Mouse (Mus musculus): Measurements from ENCODE around the gene Nol12. TPM values are rescaled to one million over a fixed set of nuclear protein-coding genes. Genes with fewer than 3 reads are reported as not detected.
A peak's percentile ranks its signal among the peaks of the same experiment; 100 is the strongest.

Nol12 gene
- polyA plus RNA-seq, 1 experiment: 11.7 TPM

DNA sequence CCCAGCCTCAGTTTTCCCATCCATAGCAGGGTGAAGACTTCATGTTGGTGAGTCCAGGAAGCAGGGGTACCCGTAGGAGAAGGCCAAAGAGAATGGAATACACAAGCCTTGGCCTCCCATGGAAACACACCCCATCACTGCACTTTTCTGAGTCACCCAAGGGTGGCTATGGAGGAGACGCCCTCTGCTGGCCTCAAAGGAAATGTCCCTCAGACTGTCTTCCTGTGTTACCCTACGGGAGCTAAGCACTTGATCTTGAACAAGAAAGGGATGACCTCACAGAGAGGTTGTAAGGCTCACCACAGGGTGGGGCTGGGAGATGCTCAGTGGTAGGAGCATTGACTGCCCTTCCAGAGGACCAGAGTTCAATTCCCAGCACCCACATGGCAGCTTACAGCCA, 3.2 kb upstream of the Nol12 start:
- H3K36me3 ChIP-seq (ENCODE audit: control insufficient read depth, insufficient read depth, low read length): no peaks in the 10 kb centered on the region
- H3K4me3 ChIP-seq (ENCODE audit: low read depth, low read length): no peak overlapping the region
- peak; percentile 77; the same call in 1 of the 2 replicates for TF ChIP-seq CTCF (IDR thresholded peaks at IDR 0.05; ENCODE audit: extremely low read depth, insufficient read length, insufficient replicate concordance, low read depth, low read length)
- no peak for TF ChIP-seq POLR2A (IDR thresholded peaks at IDR 0.05; ENCODE audit: low read depth, low read length)
- no peak overlapping the region for H3K27ac ChIP-seq (ENCODE audit: insufficient read depth, low read depth, low read length)
- peaks cover 5% of the 10 kb centered on the region; the same call in 1 of the 2 replicates for H3K4me1 ChIP-seq (ENCODE audit: control insufficient read depth, insufficient read depth, insufficient read length, low read length)
- H3K27me3 ChIP-seq (ENCODE audit: control insufficient read depth, insufficient read depth, low read length): no peaks in the 10 kb centered on the region
- under 1% methylated on average over 3 of the region's 3 CpGs for WGBS

GRCm38 (mm10) chr15:78936403-78936802, 1.7 kb downstream of the Nol12 start:
- Histone ChIP-seq H3K4me3 (ENCODE audit: low read depth, low read length) (no peak overlapping the region), H3K36me3 (ENCODE audit: control insufficient read depth, insufficient read depth, low read length) (peaks cover 22% of the 10 kb centered on the region), H3K27me3 (ENCODE audit: control insufficient read depth, insufficient read depth, low read length) (no peaks in the 10 kb centered on the region), H3K27ac (ENCODE audit: insufficient read depth, low read depth, low read length) (no peak overlapping the region), H3K4me1 (ENCODE audit: control insufficient read depth, insufficient read depth, insufficient read length, low read length) (peaks cover 2% of the 10 kb centered on the region; the same call in 1 of the 2 replicates)
- TF ChIP-seq POLR2A (IDR thresholded peaks at IDR 0.05; ENCODE audit: low read depth, low read length) (no peak), CTCF (IDR thresholded peaks at IDR 0.05; ENCODE audit: extremely low read depth, insufficient read length, insufficient replicate concordance, low read depth, low read length) (no peak)
- WGBS: 88% methylated on average over 12 of the region's 12 CpGs

DNA sequence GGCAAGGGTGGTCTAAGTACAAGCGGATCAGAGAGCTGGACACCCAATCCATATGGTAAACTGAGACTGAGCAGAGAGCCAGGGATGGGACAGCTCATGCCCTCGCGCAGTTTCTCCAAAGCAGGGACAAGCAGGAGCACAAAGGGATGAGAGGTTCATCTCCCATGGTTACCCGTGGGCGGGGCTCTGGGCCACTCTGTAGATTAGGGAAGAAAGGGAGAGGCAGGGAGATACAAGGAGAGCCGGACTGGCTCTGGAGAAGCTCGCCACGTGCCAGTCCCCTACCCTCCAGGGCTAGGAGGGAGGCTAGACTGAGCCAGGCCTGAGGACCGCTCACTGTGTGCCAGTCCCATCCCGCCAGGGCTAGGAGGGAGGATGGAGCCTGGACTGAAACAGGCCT, 2.6 kb downstream of the Nol12 start:
- no peaks in the 10 kb centered on the region for H3K27me3 ChIP-seq (ENCODE audit: control insufficient read depth, insufficient read depth, low read length)
- H3K36me3 ChIP-seq (ENCODE audit: control insufficient read depth, insufficient read depth, low read length): peaks cover 22% of the 10 kb centered on the region
- H3K4me3 ChIP-seq (ENCODE audit: low read depth, low read length): no peak overlapping the region
- no peak for TF ChIP-seq POLR2A (IDR thresholded peaks at IDR 0.05; ENCODE audit: low read depth, low read length)
- TF ChIP-seq CTCF (IDR thresholded peaks at IDR 0.05; ENCODE audit: extremely low read depth, insufficient read length, insufficient replicate concordance, low read depth, low read length): no peak
- peaks cover 2% of the 10 kb centered on the region; the same call in 1 of the 2 replicates for H3K4me1 ChIP-seq (ENCODE audit: control insufficient read depth, insufficient read depth, insufficient read length, low read length)
- no peak overlapping the region for H3K27ac ChIP-seq (ENCODE audit: insufficient read depth, low read depth, low read length)
- WGBS: 90% methylated on average over 10 of the region's 10 CpGs

GRCm38 (mm10) chr15:78937963-78938362, 3.2 kb downstream of the Nol12 start:
- H3K27me3 ChIP-seq (ENCODE audit: control insufficient read depth, insufficient read depth, low read length): no peaks in the 10 kb centered on the region
- WGBS: 91% methylated on average over 2 of the region's 2 CpGs
- H3K36me3 ChIP-seq (ENCODE audit: control insufficient read depth, insufficient read depth, low read length): peaks cover 22% of the 10 kb centered on the region
- no peak overlapping the region for H3K4me3 ChIP-seq (ENCODE audit: low read depth, low read length)
- no peak for TF ChIP-seq POLR2A (IDR thresholded peaks at IDR 0.05; ENCODE audit: low read depth, low read length)
- no peak for TF ChIP-seq CTCF (IDR thresholded peaks at IDR 0.05; ENCODE audit: extremely low read depth, insufficient read length, insufficient replicate concordance, low read depth, low read length)
- no peak overlapping the region for H3K27ac ChIP-seq (ENCODE audit: insufficient read depth, low read depth, low read length)
- H3K4me1 ChIP-seq (ENCODE audit: control insufficient read depth, insufficient read depth, insufficient read length, low read length): peaks cover 2% of the 10 kb centered on the region; the same call in 1 of the 2 replicates

GRCm38 (mm10) chr15:78940325-78940724, 5.6 kb downstream of the Nol12 start:
- WGBS: 91% methylated on average over 13 of the region's 13 CpGs
- Histone ChIP-seq H3K4me3 (ENCODE audit: low read depth, low read length) (no peak overlapping the region), H3K27me3 (ENCODE audit: control insufficient read depth, insufficient read depth, low read length) (no peaks in the 10 kb centered on the region), H3K4me1 (ENCODE audit: control insufficient read depth, insufficient read depth, insufficient read length, low read length) (peaks cover 2% of the 10 kb centered on the region; the same call in 1 of the 2 replicates), H3K36me3 (ENCODE audit: control insufficient read depth, insufficient read depth, low read length) (peaks cover 22% of the 10 kb centered on the region), H3K27ac (ENCODE audit: insufficient read depth, low read depth, low read length) (no peak overlapping the region)
- TF ChIP-seq POLR2A (IDR thresholded peaks at IDR 0.05; ENCODE audit: low read depth, low read length): no peak
- TF ChIP-seq CTCF (IDR thresholded peaks at IDR 0.05; ENCODE audit: extremely low read depth, insufficient read length, insufficient replicate concordance, low read depth, low read length): no peak

DNA sequence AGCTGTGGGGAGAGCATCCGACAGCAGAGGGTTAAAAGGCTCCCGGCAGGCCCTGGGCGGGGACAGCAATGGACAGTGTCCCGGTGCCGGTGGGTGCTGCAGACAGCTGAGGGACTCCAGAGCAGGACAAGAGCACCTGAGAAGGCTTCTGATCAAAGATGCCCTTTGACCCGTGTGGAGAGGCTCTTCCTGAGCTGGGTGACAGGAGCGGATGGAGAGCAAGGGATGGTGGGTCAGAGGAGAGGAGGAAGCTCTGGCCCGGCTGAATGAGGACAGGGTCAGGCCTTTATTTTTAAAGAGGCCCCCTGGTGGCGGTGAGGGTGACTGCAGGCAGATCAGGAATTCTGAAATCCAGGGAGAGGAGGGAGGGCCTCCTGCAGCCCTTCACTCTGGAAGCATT, 7.9 kb downstream of the Nol12 start:
- 3% methylated on average over 9 of the region's 9 CpGs for WGBS
- H3K4me3 ChIP-seq (ENCODE audit: low read depth, low read length): peak overlapping the region; percentile 55
- TF ChIP-seq POLR2A (IDR thresholded peaks at IDR 0.05; ENCODE audit: low read depth, low read length): no peak
- TF ChIP-seq CTCF (IDR thresholded peaks at IDR 0.05; ENCODE audit: extremely low read depth, insufficient read length, insufficient replicate concordance, low read depth, low read length): peak; percentile 83; the same call in 1 of the 2 replicates

GRCm38 (mm10) chr15:78946232-78946631, 11.5 kb downstream of the Nol12 start:
- H3K27me3 ChIP-seq (ENCODE audit: control insufficient read depth, insufficient read depth, low read length): peaks cover 13% of the 10 kb centered on the region
- TF ChIP-seq POLR2A (IDR thresholded peaks at IDR 0.05; ENCODE audit: low read depth, low read length) (no peak), CTCF (IDR thresholded peaks at IDR 0.05; ENCODE audit: extremely low read depth, insufficient read length, insufficient replicate concordance, low read depth, low read length) (no peak)
- no peak overlapping the region for H3K27ac ChIP-seq (ENCODE audit: insufficient read depth, low read depth, low read length)
- peaks cover 4% of the 10 kb centered on the region; the same call in 1 of the 2 replicates for H3K4me1 ChIP-seq (ENCODE audit: control insufficient read depth, insufficient read depth, insufficient read length, low read length)
- no peak overlapping the region for H3K4me3 ChIP-seq (ENCODE audit: low read depth, low read length)
- 62% methylated on average over 7 of the region's 7 CpGs for WGBS
- peaks cover 2% of the 10 kb centered on the region; the same call in 1 of the 2 replicates for H3K36me3 ChIP-seq (ENCODE audit: control insufficient read depth, insufficient read depth, low read length)

More for the DNA sequence above, 7.9 kb downstream of the Nol12 start:
- Histone ChIP-seq H3K4me1 (ENCODE audit: control insufficient read depth, insufficient read depth, insufficient read length, low read length) (no peaks in the 10 kb centered on the region), H3K27ac (ENCODE audit: insufficient read depth, low read depth, low read length) (no peak overlapping the region), H3K36me3 (ENCODE audit: control insufficient read depth, insufficient read depth, low read length) (peaks cover 20% of the 10 kb centered on the region), H3K27me3 (ENCODE audit: control insufficient read depth, insufficient read depth, low read length) (0 out of 2 replicates have a peak, but pooled peaks cover 6% of the 10 kb centered on the region)
